ENCODE assay signal across 27 mouse cellular contexts in the genomic region with DNA sequence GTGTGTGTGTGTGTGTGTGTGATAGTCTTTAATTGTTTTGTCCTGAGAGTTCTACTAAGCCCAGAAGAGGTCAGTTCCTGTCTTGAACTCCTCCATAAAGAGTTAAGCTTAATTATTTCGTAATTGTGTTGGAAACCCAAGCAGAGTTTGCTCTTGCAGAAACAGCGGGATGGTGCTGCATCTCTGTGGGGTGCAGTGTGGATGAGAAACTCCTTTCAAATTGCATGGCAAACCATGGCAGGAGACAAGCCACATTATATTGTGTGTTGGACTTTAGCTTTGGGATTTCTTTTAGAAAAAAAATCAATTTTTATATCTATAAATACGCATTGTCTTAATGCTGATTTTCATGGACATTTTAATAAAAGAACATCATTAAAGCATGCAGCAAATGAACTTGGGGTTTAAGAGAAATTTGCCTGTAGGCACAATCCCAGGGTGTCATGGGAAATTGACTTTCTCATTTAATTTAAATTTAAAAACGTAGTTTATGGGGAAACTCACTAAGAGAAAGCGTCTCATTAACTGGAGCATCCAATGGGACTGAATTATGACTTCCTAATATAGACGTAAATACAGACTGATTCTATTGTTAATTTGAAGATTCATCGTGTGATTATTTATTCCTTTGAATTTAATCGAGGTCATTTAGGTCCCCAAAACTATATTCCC.
DNase-seq lines count a peak whose midpoint lies in the region; ATAC-seq lines count a peak whose summit lies in the region.
"Had no signal": no experiment of that assay in that cellular context is flagged by ENCODE, and none has a peak within 500 bp of the region (broad histone marks: within the 10 kb centered on the region; RNA-seq: fewer than 3 reads in every experiment).

No protein-coding gene starts in this region.

- no peak for ATAC-seq in cerebellum, adult (ENCODE audit: insufficient number of reproducible peaks, low FRiP score, low TSS enrichment)
- no peak for ATAC-seq in midbrain, embryonic 14.5 days (ENCODE audit: low FRiP score, low TSS enrichment)
- ATAC-seq in midbrain, embryonic 11.5 days (ENCODE audit: low FRiP score), result no peak
- ATAC-seq in hindbrain, embryonic 14.5 days (ENCODE audit: low FRiP score), result peak; percentile 73; the same call in 1 of the 2 replicates
- ATAC-seq in neural tube, embryonic 14.5 days (ENCODE audit: low read depth), result peak; percentile 63; the same call in 1 of the 2 replicates
- ATAC-seq: intestine, embryonic 16.5 days; liver, embryonic 12.5 days; liver, postnatal 0 days had no signal

- no peaks in the 10 kb centered on the region for H3K27me3 ChIP-seq in midbrain, embryonic 14.5 days (ENCODE audit: control insufficient read depth, insufficient read depth, low read length)
- no peaks in the 10 kb centered on the region for H3K27me3 ChIP-seq in midbrain, embryonic 11.5 days (ENCODE audit: control insufficient read depth, insufficient read depth, low read length)
- no peaks in the 10 kb centered on the region for H3K27me3 ChIP-seq in hindbrain, embryonic 14.5 days (ENCODE audit: control insufficient read depth, insufficient read depth, low read length)
- no peaks in the 10 kb centered on the region for H3K27me3 ChIP-seq in neural tube, embryonic 14.5 days (ENCODE audit: control insufficient read depth, insufficient read depth, low read length)
- H3K27me3 ChIP-seq: embryonic facial prominence, embryonic 15.5 days; forebrain, embryonic 12.5 days; kidney, embryonic 15.5 days; liver, embryonic 12.5 days; midbrain, embryonic 12.5 days had no signal

- peak; percentile 16 to 53 for DNase-seq in cerebellum, postnatal 10 days
- DNase-seq in midbrain, embryonic 14.5 days, result peak; percentile 35
- DNase-seq in midbrain, embryonic 11.5 days (ENCODE audit: low spot score, missing footprints), result no peak
- DNase-seq in hindbrain, embryonic 14.5 days (ENCODE audit: low spot score), result peak; percentile 55
- no peak for DNase-seq in ovary, postnatal 14 days (ENCODE audit: low spot score)
- DNase-seq in right cerebral cortex, adult 18-20 months, result no peak
- DNase-seq: adrenal gland, adult 8-10 months; cerebellum, adult 11-12 months; cerebellum, postnatal 25 days; gastrocnemius, postnatal 14 days; heart, postnatal 14 days; kidney, postnatal 25 days; liver, postnatal 0 days; lung, postnatal 36 days; thymus, adult 2 months; thymus, postnatal 36 days had no signal

- no peak overlapping the region for H3K4me2 ChIP-seq in midbrain, embryonic 14.5 days (ENCODE audit: low read length)
- H3K4me2 ChIP-seq in midbrain, embryonic 11.5 days, result no peak overlapping the region
- no peak overlapping the region for H3K4me2 ChIP-seq in hindbrain, embryonic 14.5 days (replicated peaks)
- H3K4me2 ChIP-seq in neural tube, embryonic 14.5 days (ENCODE audit: low read depth, low read length), result no peak overlapping the region
- H3K4me2 ChIP-seq: embryonic facial prominence, embryonic 15.5 days; forebrain, embryonic 12.5 days; kidney, embryonic 15.5 days; liver, embryonic 12.5 days; midbrain, embryonic 12.5 days had no signal

- H3K36me3 ChIP-seq in midbrain, embryonic 14.5 days (ENCODE audit: control insufficient read depth, insufficient read depth, low read length), result no peaks in the 10 kb centered on the region
- H3K36me3 ChIP-seq in midbrain, embryonic 11.5 days (ENCODE audit: control insufficient read depth, insufficient read depth, low read length), result no peaks in the 10 kb centered on the region
- H3K36me3 ChIP-seq in hindbrain, embryonic 14.5 days (replicated peaks; ENCODE audit: control insufficient read depth, insufficient read depth), result no peaks in the 10 kb centered on the region
- no peaks in the 10 kb centered on the region for H3K36me3 ChIP-seq in neural tube, embryonic 14.5 days (ENCODE audit: control insufficient read depth, insufficient read depth, low read length)
- H3K36me3 ChIP-seq: embryonic facial prominence, embryonic 10.5 days; embryonic facial prominence, embryonic 15.5 days; forebrain, embryonic 12.5 days; G1E; kidney, embryonic 15.5 days; liver, embryonic 12.5 days; midbrain, embryonic 12.5 days had no signal

- no peaks in the 10 kb centered on the region for H3K9me3 ChIP-seq in midbrain, embryonic 14.5 days (ENCODE audit: control insufficient read depth, low read length)
- H3K9me3 ChIP-seq in midbrain, embryonic 11.5 days (ENCODE audit: control insufficient read depth, low read length), result no peaks in the 10 kb centered on the region
- no peaks in the 10 kb centered on the region for H3K9me3 ChIP-seq in hindbrain, embryonic 14.5 days (ENCODE audit: control insufficient read depth, low read length)
- no peaks in the 10 kb centered on the region for H3K9me3 ChIP-seq in neural tube, embryonic 14.5 days (ENCODE audit: control insufficient read depth, low read length)
- H3K9me3 ChIP-seq: embryonic facial prominence, embryonic 10.5 days; embryonic facial prominence, embryonic 15.5 days; forebrain, embryonic 12.5 days; G1E; kidney, embryonic 15.5 days; liver, embryonic 12.5 days; midbrain, embryonic 12.5 days had no signal

- no peak overlapping the region for H3K9ac ChIP-seq in midbrain, embryonic 14.5 days (replicated peaks; ENCODE audit: low read length)
- no peak overlapping the region for H3K9ac ChIP-seq in midbrain, embryonic 11.5 days (ENCODE audit: low read length)
- no peak overlapping the region for H3K9ac ChIP-seq in hindbrain, embryonic 14.5 days
- no peak overlapping the region for H3K9ac ChIP-seq in neural tube, embryonic 14.5 days (replicated peaks; ENCODE audit: low read depth, low read length)
- H3K9ac ChIP-seq: embryonic facial prominence, embryonic 15.5 days; forebrain, embryonic 12.5 days; kidney, embryonic 15.5 days; liver, embryonic 12.5 days; liver, postnatal 0 days; midbrain, embryonic 12.5 days had no signal

- WGBS in midbrain, embryonic 14.5 days, result 59% methylated on average over 8 of the region's 8 CpGs
- 71% methylated on average over 8 of the region's 8 CpGs for WGBS in midbrain, embryonic 11.5 days
- 54% methylated on average over 8 of the region's 8 CpGs for WGBS in hindbrain, embryonic 14.5 days
- 47% methylated on average over 8 of the region's 8 CpGs for WGBS in neural tube, embryonic 14.5 days

- no peak overlapping the region for H3K27ac ChIP-seq in midbrain, embryonic 14.5 days (replicated peaks; ENCODE audit: low read depth, low read length)
- no peak overlapping the region for H3K27ac ChIP-seq in midbrain, embryonic 11.5 days (ENCODE audit: low read depth, low read length)
- H3K27ac ChIP-seq in hindbrain, embryonic 14.5 days, result no peak overlapping the region
- H3K27ac ChIP-seq in neural tube, embryonic 14.5 days (ENCODE audit: low read depth, low read length), result no peak overlapping the region
- H3K27ac ChIP-seq: embryonic facial prominence, embryonic 10.5 days; embryonic facial prominence, embryonic 15.5 days; forebrain, embryonic 12.5 days; kidney, embryonic 15.5 days; left cerebral cortex, adult 2 months; liver, embryonic 12.5 days; midbrain, embryonic 12.5 days had no signal

- H3K4me3 ChIP-seq in midbrain, embryonic 14.5 days (replicated peaks; ENCODE audit: low read depth, low read length), result no peak overlapping the region
- H3K4me3 ChIP-seq in midbrain, embryonic 11.5 days (ENCODE audit: low read depth, low read length), result no peak overlapping the region
- H3K4me3 ChIP-seq in hindbrain, embryonic 14.5 days (replicated peaks; ENCODE audit: low read length), result no peak overlapping the region
- no peak overlapping the region for H3K4me3 ChIP-seq in neural tube, embryonic 14.5 days (ENCODE audit: low read depth, low read length)
- H3K4me3 ChIP-seq: embryonic facial prominence, embryonic 10.5 days; embryonic facial prominence, embryonic 15.5 days; forebrain, embryonic 12.5 days; kidney, embryonic 15.5 days; left cerebral cortex, adult 2 months; liver, embryonic 12.5 days; midbrain, embryonic 12.5 days had no signal

- no peaks in the 10 kb centered on the region for H3K4me1 ChIP-seq in midbrain, embryonic 14.5 days (ENCODE audit: control insufficient read depth, insufficient read depth, low read length)
- H3K4me1 ChIP-seq in midbrain, embryonic 11.5 days (ENCODE audit: control insufficient read depth, insufficient read depth, low read length), result no peaks in the 10 kb centered on the region
- no peaks in the 10 kb centered on the region for H3K4me1 ChIP-seq in hindbrain, embryonic 14.5 days (replicated peaks; ENCODE audit: control insufficient read depth, insufficient read depth, low read length)
- H3K4me1 ChIP-seq in neural tube, embryonic 14.5 days (ENCODE audit: control insufficient read depth, insufficient read depth, low read length), result no peaks in the 10 kb centered on the region
- H3K4me1 ChIP-seq: embryonic facial prominence, embryonic 10.5 days; embryonic facial prominence, embryonic 15.5 days; forebrain, embryonic 12.5 days; kidney, embryonic 15.5 days; liver, embryonic 12.5 days; midbrain, embryonic 12.5 days had no signal

Comparison
In these comparisons a context has a peak if more than half of its experiments do, and no peak if none do; other contexts are left out.
1. DNase-seq: peak in cerebellum, postnatal 10 days (2 of 2), midbrain, embryonic 14.5 days (single experiment) and hindbrain, embryonic 14.5 days (single experiment); none in midbrain, embryonic 11.5 days (single experiment), ovary, postnatal 14 days (single experiment) and right cerebral cortex, adult 18-20 months (single experiment).
2. ATAC-seq: peak in hindbrain, embryonic 14.5 days (single experiment) and neural tube, embryonic 14.5 days (single experiment); none in cerebellum, adult (single experiment), midbrain, embryonic 14.5 days (single experiment) and midbrain, embryonic 11.5 days (single experiment).